Mouse (Mus musculus) hindbrain, embryonic 15.5 days (tissue): ENCODE data around the gene Hapln2. TPM values are rescaled to one million over a fixed set of nuclear protein-coding genes. Genes with fewer than 3 reads are reported as not detected.

Experiments used
- ATAC-seq: fragments of 200-750 bp; cut with Nextera tagmentation; 2 replicates; pipeline ENCODE4 v1.8.0; 2017; ENCODE audit warnings: low read depth, moderate number of reproducible peaks, moderate TSS enrichment; ENCODE audit not compliant: low FRiP score
- H3K27ac ChIP-seq: fragments of 300-500 bp; sonication (generic); replicated peaks from 2 replicates; pipeline ENCODE4 v1.5.1; 2015; ENCODE audit warnings: mild to moderate bottlenecking, inconsistent platforms
- H3K27me3 ChIP-seq: fragments of 300-500 bp; sonication (generic); 2 replicates; pipeline ENCODE4 v1.6.1; 2015; ENCODE audit warnings: control low read depth, inconsistent platforms
- H3K36me3 ChIP-seq: fragments of 300-500 bp; sonication (generic); 2 replicates; pipeline ENCODE4 v1.6.1; 2015; ENCODE audit warnings: control low read depth, inconsistent platforms
- H3K4me1 ChIP-seq: fragments of 300-500 bp; sonication (generic); replicated peaks from 2 replicates; pipeline ENCODE4 v1.6.1; 2015; ENCODE audit warnings: control low read depth, inconsistent platforms
- H3K4me2 ChIP-seq: fragments of 300-500 bp; sonication (generic); 2 replicates; pipeline ENCODE4 v1.6.1; 2015; ENCODE audit warnings: moderate library complexity, mild to moderate bottlenecking, inconsistent platforms
- H3K4me3 ChIP-seq: fragments of 300-500 bp; sonication (generic); 2 replicates; pipeline ENCODE4 v1.5.1; 2015; ENCODE audit warnings: mild to moderate bottlenecking, inconsistent platforms
- H3K9ac ChIP-seq: fragments of 300-500 bp; sonication (generic); 2 replicates; pipeline ENCODE4 v1.6.1; 2015; ENCODE audit warnings: inconsistent platforms
- H3K9me3 ChIP-seq: fragments of 300-500 bp; sonication (generic); 2 replicates; pipeline ENCODE4 v1.6.1; 2016; ENCODE audit warnings: control low read depth, inconsistent platforms
- whole genome bisulfite sequencing: fragments of 180-500 bp; shearing (Covaris S2); methylation state at CpG from one replicate; pipeline ENCODE4 v1.1.7; 2015; 5-methylcytosine and 5-hydroxymethylcytosine counted together
- polyA plus RNA-seq: library from polyadenylated mRNA; unstranded; fragments of >200 nt; fragmentation: Nextera tagmentation; extraction: Ambion mirVana; gene quantifications from 2 replicates; pipeline ENCODE4 v1.2.1, GENCODE M21; 2015

Gene Hapln2
- polyA plus RNA-seq, 1 experiment from 2014 or later: 0.95 TPM

DNA sequence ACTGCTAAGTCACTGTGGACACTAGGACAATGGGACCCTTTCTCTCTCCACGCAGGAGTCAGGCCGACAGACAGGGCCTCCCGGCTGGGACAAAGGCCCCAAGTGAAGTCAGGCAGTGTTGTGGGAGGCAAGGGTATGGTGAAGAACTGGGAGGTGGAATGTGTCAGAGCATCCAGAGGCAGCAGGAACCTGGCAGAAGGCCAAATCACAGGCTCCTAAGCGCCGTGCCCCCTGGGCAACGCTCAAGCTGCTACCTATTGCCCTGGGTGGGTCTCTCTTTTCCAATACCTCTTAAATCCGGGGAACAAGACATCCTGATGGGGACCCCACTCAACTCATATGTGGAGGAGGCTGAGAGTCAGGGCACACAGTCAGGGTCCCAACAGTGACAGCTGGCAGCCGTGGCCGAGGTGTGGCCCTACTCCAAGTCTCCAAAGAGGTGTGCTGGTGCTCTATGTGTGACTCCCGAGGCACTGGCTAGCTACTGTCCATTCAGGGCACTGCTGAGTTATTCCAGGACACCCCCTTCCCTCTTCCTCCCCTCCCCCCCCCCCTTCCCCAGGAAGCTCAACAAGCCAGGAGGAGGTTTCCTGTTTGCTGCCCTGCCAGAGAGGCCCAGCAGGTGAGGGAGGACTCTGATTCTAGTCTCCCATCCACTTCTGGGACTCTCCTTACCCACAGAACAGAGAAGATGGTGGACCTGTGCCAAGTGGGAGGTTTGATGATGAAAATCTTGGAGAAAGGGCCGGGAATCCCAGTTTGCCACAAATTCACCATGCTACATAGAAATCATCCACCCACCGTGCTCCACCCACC is 41.7 kb downstream of the Hapln2 start:
- peaks cover 70% of the 10 kb centered on the region for H3K4me1 ChIP-seq
- peak overlapping the region; percentile 70 for H3K27ac ChIP-seq
- no peak overlapping the region for H3K4me2 ChIP-seq
- H3K27me3 ChIP-seq: 0 out of 2 replicates have a peak, but pooled peaks cover 5% of the 10 kb centered on the region
- H3K9me3 ChIP-seq: no peaks in the 10 kb centered on the region
- 22% methylated on average over 12 of the region's 12 CpGs for WGBS
- no peak overlapping the region for H3K9ac ChIP-seq
- no peak for ATAC-seq
- no peaks in the 10 kb centered on the region for H3K36me3 ChIP-seq
- H3K4me3 ChIP-seq: no peak overlapping the region

DNA sequence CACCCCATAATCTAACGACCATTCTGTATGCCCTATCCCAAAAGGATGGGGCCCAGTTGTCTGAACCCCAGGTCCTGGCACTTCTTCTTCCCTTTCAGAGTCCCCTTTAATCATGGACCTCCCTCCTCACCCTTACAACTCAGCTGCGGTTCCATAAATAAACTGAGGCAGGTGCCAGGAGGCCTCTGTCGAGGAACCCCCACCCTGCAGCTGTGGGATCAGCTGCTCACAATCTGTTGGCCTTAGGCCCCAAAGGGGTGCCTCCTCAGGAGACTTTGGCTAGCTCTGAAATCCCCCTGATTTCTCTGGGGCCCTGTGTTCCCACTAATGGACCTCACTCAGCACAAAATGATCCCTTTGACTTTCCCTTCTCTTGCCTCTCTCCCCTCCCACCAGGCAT is 43.3 kb downstream of the Hapln2 start:
- no peak overlapping the region for H3K9ac ChIP-seq
- H3K27me3 ChIP-seq: 0 out of 2 replicates have a peak, but pooled peaks cover 5% of the 10 kb centered on the region
- no peak overlapping the region for H3K27ac ChIP-seq
- H3K4me1 ChIP-seq: peaks cover 77% of the 10 kb centered on the region
- H3K36me3 ChIP-seq: no peaks in the 10 kb centered on the region
- no peak overlapping the region for H3K4me2 ChIP-seq
- ATAC-seq: no peak
- H3K9me3 ChIP-seq: no peaks in the 10 kb centered on the region
- 21% methylated on average over 3 of the region's 3 CpGs for WGBS
- no peak overlapping the region for H3K4me3 ChIP-seq

DNA sequence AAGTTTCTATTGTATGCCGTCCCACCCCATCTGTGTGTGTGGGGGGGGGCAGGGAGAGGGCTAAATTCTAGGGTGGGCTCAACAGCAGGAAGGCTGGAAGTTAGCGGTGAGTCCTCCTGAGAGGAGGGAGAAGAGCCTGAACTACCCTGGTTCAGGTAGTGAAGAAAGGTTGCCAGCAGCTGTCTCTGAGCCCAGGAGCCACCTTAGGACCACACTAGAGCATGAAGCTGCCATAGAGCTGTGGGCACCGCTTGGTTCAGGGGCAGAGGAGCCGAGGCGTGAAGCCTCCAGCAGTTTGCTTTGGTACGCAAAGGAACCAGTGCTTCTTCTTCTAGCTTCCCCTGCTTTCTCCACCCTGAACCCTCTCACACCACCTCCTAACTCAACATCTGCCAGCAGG is 43.8 kb downstream of the Hapln2 start:
- 0 out of 2 replicates have a peak, but pooled peaks cover 2% of the 10 kb centered on the region for H3K27me3 ChIP-seq
- H3K9ac ChIP-seq: no peak overlapping the region
- H3K27ac ChIP-seq: peak overlapping the region; percentile 71; the same call in 1 of the 2 replicates
- peaks cover 77% of the 10 kb centered on the region for H3K4me1 ChIP-seq
- no peak for ATAC-seq
- no peaks in the 10 kb centered on the region for H3K9me3 ChIP-seq
- H3K4me3 ChIP-seq: no peak overlapping the region
- 54% methylated on average over 6 of the region's 6 CpGs for WGBS
- peak overlapping the region; percentile 26; the same call in 1 of the 2 replicates for H3K4me2 ChIP-seq
- no peaks in the 10 kb centered on the region for H3K36me3 ChIP-seq

DNA sequence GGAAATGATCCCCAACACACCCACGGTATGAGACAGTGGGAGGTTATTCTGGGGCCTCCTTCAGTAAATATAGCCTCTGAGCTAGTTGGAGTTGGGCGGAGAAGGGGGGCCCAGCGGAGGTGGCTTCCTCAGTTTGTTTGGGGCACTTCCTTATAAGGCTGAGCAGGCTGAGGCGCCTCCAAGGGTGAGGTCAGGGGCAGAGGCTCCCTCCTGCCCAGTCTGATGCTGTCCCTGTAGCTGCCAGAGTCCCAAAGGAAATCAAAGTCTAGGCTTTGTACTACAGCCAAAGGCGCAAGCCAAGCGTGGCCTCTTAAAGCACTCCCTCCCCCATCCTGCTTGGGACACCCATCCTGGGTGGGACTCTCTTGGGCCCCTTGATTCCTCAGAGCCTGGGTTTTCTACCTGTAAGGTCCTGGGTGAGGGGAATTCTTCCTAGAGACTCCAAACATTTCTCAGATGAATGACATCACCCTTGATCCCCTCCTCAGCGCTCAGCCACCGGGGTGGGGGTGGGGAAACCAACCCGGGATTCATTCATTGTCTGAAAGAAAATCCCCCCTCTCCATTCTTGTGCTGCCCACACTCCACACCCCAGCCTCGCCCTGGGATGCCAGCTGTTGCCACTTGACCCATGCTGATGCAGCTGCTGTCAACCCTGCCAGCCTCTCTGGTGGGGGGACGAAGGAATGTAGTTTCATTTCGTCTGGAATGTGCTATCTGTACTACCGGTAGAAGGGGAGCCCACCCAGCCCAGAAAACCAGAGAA is 44.4 kb downstream of the Hapln2 start:
- H3K27me3 ChIP-seq: no peaks in the 10 kb centered on the region
- H3K36me3 ChIP-seq: no peaks in the 10 kb centered on the region
- ATAC-seq: 0 out of 2 replicates have a peak, but pooled peaks have one; percentile 2
- WGBS: 9% methylated on average over 13 of the region's 13 CpGs
- H3K4me1 ChIP-seq: peaks cover 72% of the 10 kb centered on the region
- peak overlapping the region; percentile 26 for H3K4me2 ChIP-seq
- 0 out of 2 replicates have a peak overlapping the region, but pooled peaks have one; percentile 6 for H3K9ac ChIP-seq
- peak overlapping the region; percentile 71 for H3K27ac ChIP-seq
- no peaks in the 10 kb centered on the region for H3K9me3 ChIP-seq
- no peak overlapping the region for H3K4me3 ChIP-seq

DNA sequence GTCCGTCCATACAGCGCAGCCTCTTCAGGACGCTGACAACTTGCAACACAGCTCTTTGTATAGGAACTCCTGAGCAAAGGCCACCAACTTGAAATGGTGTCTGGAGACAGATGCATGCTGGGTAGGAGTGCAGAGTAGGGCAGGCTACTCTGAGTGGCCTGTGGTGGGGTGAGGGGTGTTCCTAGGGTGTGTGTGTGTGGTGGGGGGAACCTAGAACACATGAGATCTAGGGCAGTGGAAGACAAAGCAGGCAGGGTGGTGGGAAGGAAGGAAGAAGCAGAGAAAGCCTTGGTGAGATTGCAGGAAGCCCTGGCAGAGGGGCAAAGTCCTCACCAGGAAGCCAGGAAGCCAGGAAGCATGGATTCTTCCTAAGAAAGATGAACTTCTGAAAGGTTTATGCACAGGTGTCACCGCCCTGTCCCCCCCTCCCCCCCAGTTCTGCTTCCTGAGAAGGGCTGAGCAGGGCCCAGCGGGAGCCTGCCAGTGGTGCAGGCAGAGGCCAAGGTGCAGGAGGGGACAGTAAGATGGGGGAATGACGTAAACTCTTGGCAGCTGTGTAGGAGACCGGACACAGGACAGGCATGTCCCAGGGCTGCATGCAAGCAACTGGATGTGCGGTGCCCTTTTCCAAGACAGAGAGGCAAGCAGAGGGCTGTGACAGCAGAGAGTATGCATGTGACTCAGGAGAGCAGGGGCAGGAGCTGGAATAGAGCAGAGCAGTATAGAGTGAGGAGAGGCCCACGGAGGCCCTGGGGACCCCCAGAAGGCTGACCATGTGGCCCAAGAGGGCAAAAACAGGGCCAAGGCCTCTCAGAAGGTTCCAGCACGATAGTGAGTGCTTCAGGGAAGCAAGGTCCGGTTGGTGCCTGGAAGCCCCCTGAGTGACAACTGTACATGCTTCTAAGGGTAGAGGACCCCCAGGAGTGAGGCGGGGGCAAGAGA is 45.2 kb downstream of the Hapln2 start:
- Histone ChIP-seq H3K4me1 (peaks cover 64% of the 10 kb centered on the region), H3K9me3 (no peaks in the 10 kb centered on the region), H3K36me3 (no peaks in the 10 kb centered on the region), H3K27me3 (no peaks in the 10 kb centered on the region), H3K27ac (peak overlapping the region; percentile 71), H3K4me2 (peak overlapping the region; percentile 8), H3K4me3 (no peak overlapping the region), H3K9ac (peak overlapping the region; percentile 6; the same call in 1 of the 2 replicates)
- ATAC-seq: 0 out of 2 replicates have a peak, but pooled peaks have one; percentile 5
- WGBS: 32% methylated on average over 12 of the region's 12 CpGs

DNA sequence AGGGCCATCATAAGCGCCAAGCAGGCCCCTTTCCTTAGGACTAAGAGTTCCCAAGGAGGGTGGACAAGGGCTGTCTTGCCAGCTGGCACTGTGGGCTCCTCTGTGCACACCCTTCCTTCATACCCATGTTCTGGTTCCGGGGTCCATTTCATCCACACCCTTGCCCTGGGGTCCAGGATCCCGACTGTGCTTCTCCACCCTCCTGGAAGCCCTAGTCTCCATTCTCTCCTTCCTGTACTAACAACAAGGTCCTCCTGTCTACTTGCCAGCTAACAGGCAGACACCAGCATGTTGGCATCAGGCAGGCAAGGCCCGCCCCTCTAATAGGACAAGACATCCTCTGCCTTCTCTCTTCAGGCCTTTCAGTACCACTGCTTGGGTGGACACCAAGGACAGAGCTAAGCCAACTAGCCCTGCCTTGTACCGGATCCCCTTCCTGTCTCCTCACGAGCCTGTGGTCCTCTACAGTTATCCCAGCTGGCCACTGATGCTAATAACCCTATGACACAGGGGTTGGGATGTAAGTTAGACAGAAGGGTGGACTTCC is 46.1 kb downstream of the Hapln2 start:
- Histone ChIP-seq H3K27me3 (no peaks in the 10 kb centered on the region), H3K36me3 (no peaks in the 10 kb centered on the region), H3K27ac (no peak overlapping the region), H3K4me1 (peaks cover 55% of the 10 kb centered on the region), H3K4me2 (no peak overlapping the region), H3K4me3 (no peak overlapping the region), H3K9ac (no peak overlapping the region), H3K9me3 (no peaks in the 10 kb centered on the region)
- 83% methylated on average over 6 of the region's 6 CpGs for WGBS
- no peak for ATAC-seq

DNA sequence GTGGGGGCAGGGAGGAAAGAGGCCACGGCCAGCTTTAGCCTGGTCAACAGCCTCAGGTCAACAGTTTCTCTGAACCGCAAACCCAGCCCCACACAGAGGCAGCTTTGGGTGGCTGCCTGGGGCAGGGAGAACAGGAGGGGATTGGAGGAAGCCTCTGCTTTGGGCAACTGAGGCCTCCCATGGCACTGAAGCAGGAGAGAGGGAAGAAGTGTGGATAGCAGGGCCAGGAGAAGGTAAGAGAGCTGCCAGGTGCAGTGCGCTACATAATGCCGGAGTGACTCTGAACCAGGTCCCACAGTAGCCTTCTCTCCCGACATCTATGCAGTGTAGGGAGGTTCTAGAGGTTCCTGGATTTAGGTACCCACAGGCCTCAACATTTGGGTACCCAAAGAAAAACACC is 46.7 kb downstream of the Hapln2 start:
- no peak for ATAC-seq
- 70% methylated on average over 5 of the region's 5 CpGs for WGBS
- Histone ChIP-seq H3K27me3 (no peaks in the 10 kb centered on the region), H3K4me1 (peaks cover 49% of the 10 kb centered on the region), H3K27ac (no peak overlapping the region), H3K4me3 (no peak overlapping the region), H3K9me3 (no peaks in the 10 kb centered on the region), H3K9ac (no peak overlapping the region), H3K4me2 (no peak overlapping the region), H3K36me3 (no peaks in the 10 kb centered on the region)

DNA sequence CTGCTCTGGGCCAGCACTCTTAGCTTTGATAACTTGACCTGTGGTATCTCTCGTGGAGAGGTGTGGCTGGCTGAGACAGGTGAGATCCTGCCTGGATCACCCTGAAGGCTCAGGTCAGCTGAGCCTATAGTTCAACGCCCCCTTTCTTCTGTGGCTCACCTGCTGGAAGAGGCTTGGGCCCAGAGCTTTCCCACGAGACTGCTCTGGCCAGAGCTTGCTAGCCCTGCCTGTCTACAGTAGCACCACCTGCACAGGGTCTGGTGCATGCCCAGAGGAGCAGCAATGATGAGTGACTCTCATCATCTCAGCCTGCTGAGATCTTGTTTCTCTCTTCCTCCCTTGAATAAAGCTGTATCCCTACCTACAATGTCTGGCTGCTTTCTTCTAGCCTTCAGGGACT is 47.3 kb downstream of the Hapln2 start:
- H3K4me2 ChIP-seq: no peak overlapping the region
- no peak overlapping the region for H3K4me3 ChIP-seq
- peaks cover 43% of the 10 kb centered on the region for H3K4me1 ChIP-seq
- WGBS: 69% methylated on average over 3 of the region's 3 CpGs
- H3K36me3 ChIP-seq: no peaks in the 10 kb centered on the region
- no peaks in the 10 kb centered on the region for H3K27me3 ChIP-seq
- H3K9ac ChIP-seq: no peak overlapping the region
- no peak overlapping the region; the same call in 1 of the 2 replicates for H3K27ac ChIP-seq
- ATAC-seq: no peak
- no peaks in the 10 kb centered on the region for H3K9me3 ChIP-seq

DNA sequence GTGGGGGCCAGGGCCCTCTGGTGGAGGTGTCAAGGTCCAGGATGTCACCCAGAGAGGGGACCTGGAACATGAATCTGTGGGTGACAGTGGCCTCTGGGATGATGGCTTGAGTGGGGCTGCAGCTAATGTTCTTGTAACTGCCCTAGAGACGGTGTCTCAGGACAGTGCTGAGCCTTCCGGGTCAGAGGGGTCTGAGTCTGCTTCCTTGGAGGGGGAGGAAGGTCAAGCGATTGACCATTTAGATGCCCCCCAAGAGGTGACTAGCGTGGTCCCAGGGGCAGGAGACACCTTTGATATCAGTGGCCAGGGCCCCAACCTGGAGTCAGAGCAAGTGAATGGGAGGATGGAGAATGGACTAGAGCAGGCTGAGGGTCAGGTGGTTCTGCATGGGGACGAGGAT is 47.9 kb downstream of the Hapln2 start:
- no peaks in the 10 kb centered on the region for H3K27me3 ChIP-seq
- no peak overlapping the region for H3K9ac ChIP-seq
- H3K36me3 ChIP-seq: no peaks in the 10 kb centered on the region
- H3K4me1 ChIP-seq: peaks cover 45% of the 10 kb centered on the region
- no peak overlapping the region for H3K27ac ChIP-seq
- no peak overlapping the region for H3K4me2 ChIP-seq
- no peaks in the 10 kb centered on the region for H3K9me3 ChIP-seq
- H3K4me3 ChIP-seq: no peak overlapping the region
- ATAC-seq: no peak
- WGBS: 84% methylated on average over 5 of the region's 5 CpGs

DNA sequence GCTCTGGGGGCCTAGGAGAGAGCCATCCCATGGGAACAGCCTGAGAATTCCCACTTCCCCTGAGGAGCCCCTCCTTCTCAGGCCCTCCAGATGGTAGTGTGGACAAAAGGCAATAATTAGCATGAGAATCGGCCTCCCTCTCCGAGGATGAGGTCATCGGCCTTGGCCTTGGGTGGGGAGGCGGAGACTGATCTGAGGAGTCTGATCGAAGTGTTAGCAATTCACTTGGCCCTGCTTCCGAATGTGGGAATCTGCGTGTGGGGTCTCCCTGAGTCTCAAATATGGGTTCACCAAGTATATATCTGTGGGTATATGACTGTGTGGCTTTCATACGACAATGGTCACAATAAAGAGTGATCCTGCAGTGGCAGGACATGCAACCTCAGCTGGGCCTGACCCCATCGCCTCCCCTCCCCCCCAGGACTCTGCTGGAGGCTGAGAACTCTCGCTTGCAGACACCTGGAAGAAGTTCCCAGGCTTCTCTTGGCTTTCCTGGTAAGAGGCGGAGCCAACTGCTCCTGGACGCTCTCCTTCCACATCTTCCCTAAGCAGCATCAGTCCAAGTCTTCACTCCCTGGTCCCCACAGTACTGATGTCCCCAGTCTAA is 52.9 kb downstream of the Hapln2 start:
- no peak overlapping the region for H3K9ac ChIP-seq
- no peaks in the 10 kb centered on the region for H3K36me3 ChIP-seq
- H3K27me3 ChIP-seq: no peaks in the 10 kb centered on the region
- peaks cover 48% of the 10 kb centered on the region for H3K4me1 ChIP-seq
- WGBS: 11% methylated on average over 12 of the region's 12 CpGs
- H3K4me3 ChIP-seq: 0 out of 2 replicates have a peak overlapping the region, but pooled peaks have one; percentile 57
- peak overlapping the region; percentile 88 for H3K4me2 ChIP-seq
- H3K9me3 ChIP-seq: no peaks in the 10 kb centered on the region
- H3K27ac ChIP-seq: peak overlapping the region; percentile 75
- peak; percentile 66 for ATAC-seq
